Mouse (Mus musculus): ENCODE measurements around the gene 9930022D16Rik. TPM values are rescaled to one million over a fixed set of nuclear protein-coding genes. Genes with fewer than 3 reads are reported as not detected.

The 9930022D16Rik gene
- total and polyA plus RNA-seq, 3 experiments, result 0.04 TPM; not detected in 2

GRCm38 (mm10) chr11:109420567-109420962, 6.8 kb downstream of the 9930022D16Rik start (continued):
- TF ChIP-seq NRF1 (IDR thresholded peaks at IDR 0.05; ENCODE audit: insufficient read depth, low read depth, low read length, poor library complexity, severe bottlenecking) (no peak), UBTF (IDR thresholded peaks at IDR 0.05; ENCODE audit: borderline replicate concordance, insufficient read depth, low read depth, low read length) (no peak), POLR2AphosphoS2 (IDR thresholded peaks at IDR 0.05; ENCODE audit: low read length) (no peak), JUND (IDR thresholded peaks at IDR 0.05; ENCODE audit: low read depth, low read length) (no peak), MYC (IDR thresholded peaks at IDR 0.05; ENCODE audit: low read depth, low read length) (no peak)

- H3K36me3 ChIP-seq (ENCODE audit: control insufficient read depth in 1 of 2, insufficient read depth in 2 of 2, low read length in 2 of 2), result peaks cover 0 to 5% of the 10 kb centered on the region in 2 experiments; a peak in 1 of 4 replicates
- H3K9ac ChIP-seq (ENCODE audit: control insufficient read depth, low read depth, low read length, poor library complexity, severe bottlenecking), result no peak overlapping the region; the same call in 1 of the 2 replicates
- no peaks in the 10 kb centered on the region for H3K27me3 ChIP-seq (ENCODE audit: control insufficient read depth in 1 of 2, insufficient read depth in 2 of 2, low read length in 2 of 2)
- DNase-seq (ENCODE audit: low read depth, low spot score), result no peak
- no peak for TF ChIP-seq NELFE (IDR thresholded peaks at IDR 0.05; ENCODE audit: low read depth, low read length)
- no peak for TF ChIP-seq GABPA (IDR thresholded peaks at IDR 0.05; ENCODE audit: low read depth, low read length)
- no peak for TF ChIP-seq CHD1 (IDR thresholded peaks at IDR 0.05; ENCODE audit: low read depth, low read length)
- TF ChIP-seq POLR2AphosphoS2 (IDR thresholded peaks at IDR 0.05; ENCODE audit: low read length), result no peak
- no peak for TF ChIP-seq MAZ (IDR thresholded peaks at IDR 0.05; ENCODE audit: low read depth, low read length)
- TF ChIP-seq ZNF384 (IDR thresholded peaks at IDR 0.05; ENCODE audit: low read depth, low read length), result no peak
- no peak for TF ChIP-seq BHLHE40 (IDR thresholded peaks at IDR 0.05; ENCODE audit: borderline replicate concordance, low read depth, low read length)
- no peak for TF ChIP-seq JUND (IDR thresholded peaks at IDR 0.05; ENCODE audit: low read depth, low read length)
- H3K27ac ChIP-seq (ENCODE audit: control insufficient read depth, low read depth, low read length), result no peak overlapping the region
- peaks cover 2% of the 10 kb centered on the region; the same call in 1 of the 2 replicates for H3K79me2 ChIP-seq (ENCODE audit: control insufficient read depth, insufficient read depth, low read length, poor library complexity)
- H3K4me1 ChIP-seq (ENCODE audit: control insufficient read depth in 1 of 2, insufficient read depth in 2 of 2, low read length in 2 of 2), result peaks cover 8 to 12% of the 10 kb centered on the region in 2 experiments; a peak in 3 of 4 replicates
- H3K4me3 ChIP-seq (ENCODE audit: control insufficient read depth in 1 of 2, insufficient read depth in 1 of 2, low read depth in 2 of 2, low read length in 2 of 2), result no peak overlapping the region
- no peaks in the 10 kb centered on the region for H3K9me3 ChIP-seq (replicated peaks; ENCODE audit: insufficient read depth, low read length)
Observed at GRCm38 (mm10) chr11:109421205-109421604, 7.5 kb downstream of the 9930022D16Rik start.

- Histone ChIP-seq H3K9me3 (replicated peaks; ENCODE audit: insufficient read depth, low read length) (no peaks in the 10 kb centered on the region), H3K36me3 (ENCODE audit: control insufficient read depth in 1 of 2, insufficient read depth in 2 of 2, low read length in 2 of 2) (peaks cover 0 to 10% of the 10 kb centered on the region in 2 experiments; a peak in 2 of 4 replicates), H3K9ac (ENCODE audit: control insufficient read depth, low read depth, low read length, poor library complexity, severe bottlenecking) (no peak overlapping the region), H3K27me3 (ENCODE audit: control insufficient read depth in 1 of 2, insufficient read depth in 2 of 2, low read length in 2 of 2) (no peaks in the 10 kb centered on the region), H3K4me1 (ENCODE audit: control insufficient read depth in 1 of 2, insufficient read depth in 2 of 2, low read length in 2 of 2) (peaks cover 8 to 18% of the 10 kb centered on the region in 2 experiments), H3K27ac (ENCODE audit: control insufficient read depth, low read depth, low read length) (no peak overlapping the region), H3K4me3 (ENCODE audit: control insufficient read depth in 1 of 2, insufficient read depth in 1 of 2, low read depth in 2 of 2, low read length in 2 of 2) (no peak overlapping the region), H3K79me2 (ENCODE audit: control insufficient read depth, insufficient read depth, low read length, poor library complexity) (peaks cover 5% of the 10 kb centered on the region; the same call in 1 of the 2 replicates)
- peak; percentile 49 for DNase-seq (ENCODE audit: low read depth, low spot score)
- TF ChIP-seq MEF2A (IDR thresholded peaks at IDR 0.05; ENCODE audit: extremely low read depth, insufficient replicate concordance, low read depth, low read length, poor library complexity, severe bottlenecking) (no peak), USF2 (IDR thresholded peaks at IDR 0.05; ENCODE audit: borderline replicate concordance in 1 of 2, insufficient read depth in 1 of 2, low read depth in 1 of 2, low read length in 2 of 2) (no peak), TCF12 (IDR thresholded peaks at IDR 0.05; ENCODE audit: low read depth, low read length) (no peak), ZNF384 (IDR thresholded peaks at IDR 0.05; ENCODE audit: low read depth, low read length) (peak; percentile 78), SMC3 (IDR thresholded peaks at IDR 0.05; ENCODE audit: low read depth, low read length) (peak; percentile 28), MYB (IDR thresholded peaks at IDR 0.05; ENCODE audit: low read depth, low read length) (no peak), KAT2A (conservative IDR thresholded peaks at IDR 0.05; ENCODE audit: low read depth, low read length) (no peak), ZC3H11A (IDR thresholded peaks at IDR 0.05; ENCODE audit: low read depth, low read length) (peak; percentile 19; the same call in 1 of the 2 replicates), ETS1 (IDR thresholded peaks at IDR 0.05; ENCODE audit: low read depth, low read length) (no peak), JUND (IDR thresholded peaks at IDR 0.05; ENCODE audit: low read depth, low read length) (no peak), MXI1 (IDR thresholded peaks at IDR 0.05; ENCODE audit: low read depth, low read length) (no peak), RCOR1 (IDR thresholded peaks at IDR 0.05; ENCODE audit: low read depth, low read length) (no peak), MYC (IDR thresholded peaks at IDR 0.05; ENCODE audit: low read depth, low read length) (no peak), USF1 (IDR thresholded peaks at IDR 0.05; ENCODE audit: low read depth, low read length) (no peak), RAD21 (IDR thresholded peaks at IDR 0.05; ENCODE audit: low read depth, low read length) (peak; percentile 26), TBP (IDR thresholded peaks at IDR 0.05; ENCODE audit: low read depth, low read length) (no peak), GATA1 (IDR thresholded peaks at IDR 0.05; ENCODE audit: low read depth, low read length) (no peak), MAX (IDR thresholded peaks at IDR 0.05; ENCODE audit: low read length) (no peak), UBTF (IDR thresholded peaks at IDR 0.05; ENCODE audit: borderline replicate concordance, insufficient read depth, low read depth, low read length) (no peak), MAZ (IDR thresholded peaks at IDR 0.05; ENCODE audit: low read depth, low read length) (no peak), BHLHE40 (IDR thresholded peaks at IDR 0.05; ENCODE audit: borderline replicate concordance, low read depth, low read length) (no peak), CHD1 (IDR thresholded peaks at IDR 0.05; ENCODE audit: low read depth, low read length) (no peak), POLR2AphosphoS5 (IDR thresholded peaks at IDR 0.05; ENCODE audit: borderline replicate concordance, low read depth, low read length) (no peak)
Observed at GRCm38 (mm10) chr11:109422263-109422662, 8.5 kb downstream of the 9930022D16Rik start.

Measured in MEL (cell line).